Mouse (Mus musculus): ENCODE results near the gene 9530077C05Rik.

The 9530077C05Rik gene

DNA sequence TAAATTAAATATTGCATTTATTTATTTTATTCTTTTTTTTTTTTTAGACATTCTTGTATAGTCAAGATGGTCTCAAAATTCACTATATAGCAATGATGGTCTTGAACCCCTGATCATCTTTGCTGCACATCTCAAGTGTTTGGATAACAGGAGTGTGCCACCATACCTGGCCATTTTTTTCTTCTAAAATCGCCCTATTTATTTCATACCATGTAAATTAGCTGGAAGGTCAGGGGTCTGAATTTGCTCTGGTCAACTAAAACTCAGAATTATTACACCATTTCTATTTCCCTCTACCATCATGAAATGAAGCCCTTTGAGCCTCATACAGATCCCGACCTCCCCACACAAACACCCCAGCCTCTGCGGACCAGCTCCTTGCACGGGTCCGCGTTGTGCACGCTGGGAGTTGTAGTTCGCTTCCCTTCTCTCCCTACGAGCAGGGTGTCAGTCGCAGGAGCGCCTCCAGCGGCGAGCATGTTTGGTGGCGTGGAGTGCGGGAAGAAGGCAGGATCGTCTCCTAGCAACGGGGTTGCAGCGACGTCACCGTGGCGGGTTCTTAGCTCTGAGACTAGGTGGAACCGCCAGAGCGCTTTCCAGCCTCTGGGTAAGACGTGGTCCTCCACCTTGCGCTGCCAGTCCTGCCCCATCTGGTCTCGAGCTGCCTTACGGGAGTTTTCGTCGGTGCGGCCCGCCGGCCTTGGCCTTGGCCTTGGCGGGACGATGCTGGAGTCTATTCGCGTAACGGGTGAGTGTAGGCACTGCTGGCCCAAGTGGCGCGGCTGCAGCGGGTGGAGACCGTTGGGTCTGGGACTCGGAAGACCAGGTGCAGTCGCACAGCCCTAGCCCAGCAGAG, at the start of gene 9530077C05Rik:
TSS of gene 9530077C05Rik (plus strand) at position 512 of the 856 bp plus-strand sequence.
- ChIA-PET POLR2A (interaction anchor here in 3 of 4 experiments (0.5 to 6.1 kb wide), 65 partner anchors 9 to 1057 kb away, joined by 3 to 54 read pairs (median 4); partner anchors contain the start of genes Anln (in 3 of the 3), Zfp599 (in 3 of the 3), Bbs9 (in 2 of the 3) and Ccdc159 (in 1 of the 3)), CTCF (interaction anchor here (0.5 to 4.3 kb wide), 49 partner anchors 9 to 1860 kb away, joined by 3 to 19 read pairs (median 4); partner anchors contain the start of genes Anln (in 3 of the 4), Bbs9 (in 1 of the 4), Ccdc159 (in 1 of the 4) and Pigyl (in 1 of the 4))

DNA sequence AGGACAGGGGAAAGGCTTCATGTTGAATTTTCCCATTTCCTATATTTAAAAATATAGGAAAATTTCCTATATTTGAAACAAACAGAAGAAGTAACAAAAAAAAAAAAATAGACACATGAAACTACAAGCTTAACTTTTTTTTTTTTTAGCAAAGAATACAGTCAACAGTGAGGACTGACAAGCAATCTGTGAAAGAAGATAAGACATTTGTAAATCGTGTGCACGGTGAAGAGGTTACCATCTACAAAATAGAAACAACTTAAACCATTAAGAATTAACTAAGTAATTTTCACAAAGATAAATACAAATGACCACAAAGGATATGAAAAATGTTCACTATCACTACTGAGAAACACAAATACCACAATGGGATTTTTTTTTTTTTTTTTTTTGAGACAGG, 45.1 kb upstream of the 9530077C05Rik start:
- POLR2A ChIA-PET, result interaction anchor here in 2 of 4 experiments (0.6 to 1.2 kb wide), 5 partner anchors 11 to 148 kb away, joined by 3 to 5 read pairs (median 3); no protein-coding TSS in a partner anchor
- CTCF ChIA-PET, result no interaction called here

DNA sequence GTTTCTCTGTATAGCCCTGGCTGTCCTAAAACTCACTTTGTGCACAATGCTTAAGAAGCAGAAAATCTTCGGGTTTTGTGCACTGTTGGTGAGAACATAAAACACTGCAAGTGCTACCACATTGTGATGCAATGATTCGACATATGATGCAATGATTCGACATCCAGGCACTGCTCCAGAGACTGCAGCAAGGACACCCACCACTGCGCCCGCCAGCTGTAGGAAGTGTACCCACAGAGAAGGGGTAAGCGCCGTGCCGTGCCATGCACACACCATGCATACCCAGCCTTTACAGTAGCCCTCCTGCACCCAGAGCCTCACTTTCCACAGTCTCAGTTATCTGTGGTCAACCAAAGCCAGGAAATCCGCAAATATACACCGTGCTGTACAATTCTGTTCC, 44.7 kb upstream of the 9530077C05Rik start:
- ChIA-PET CTCF (no interaction called here), POLR2A (interaction anchor here in 2 of 4 experiments (0.7 to 1.1 kb wide), 3 partner anchors 12 to 19 kb away, joined by 3 to 5 read pairs (median 3); no protein-coding TSS in a partner anchor)

DNA sequence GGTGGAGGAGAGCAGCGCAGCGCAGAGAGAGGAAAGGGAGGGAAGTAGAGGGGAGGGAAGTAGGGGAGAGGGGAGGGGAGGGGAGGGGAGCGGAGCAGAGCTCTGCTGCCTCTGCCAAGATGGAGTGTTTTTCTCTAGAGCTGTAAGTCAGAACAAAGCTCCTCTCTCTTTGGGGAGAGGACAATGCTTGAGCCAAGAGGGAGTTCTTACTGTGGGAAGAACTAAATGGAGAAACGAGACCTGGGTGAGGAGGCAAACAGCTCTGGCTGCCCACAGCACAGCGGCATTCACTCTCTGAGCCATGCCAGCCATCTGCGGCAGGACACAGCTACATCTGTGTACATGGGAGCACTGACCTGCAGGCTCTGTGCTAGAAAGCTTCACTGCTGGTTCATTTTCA, 43.3 kb upstream of the 9530077C05Rik start:
- ChIA-PET POLR2A (interaction anchor here (0.7 to 5.7 kb wide), 12 partner anchors 8 to 46 kb away, joined by 3 to 31 read pairs (median 4); partner anchors contain the start of gene Anln (in 3 of the 4)), CTCF (no interaction called here)

DNA sequence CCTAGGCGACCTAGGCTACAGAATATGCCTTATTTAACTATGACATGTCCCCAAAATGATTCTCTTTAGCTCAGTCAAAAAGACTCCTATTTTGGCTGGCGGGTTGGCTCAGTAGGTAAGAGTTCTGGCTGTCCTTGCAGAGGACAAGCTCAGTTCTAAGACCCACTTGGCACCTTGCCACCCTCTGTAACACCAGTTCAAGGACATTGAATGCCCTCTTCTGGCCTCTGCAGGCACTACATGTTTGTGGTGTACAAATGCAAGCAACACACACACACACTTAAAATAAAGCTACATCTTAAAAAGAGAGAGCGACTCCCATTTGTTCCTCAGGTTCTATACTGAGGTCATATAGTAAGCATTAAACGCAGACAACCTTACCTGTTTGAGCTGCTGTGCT, 38.6 kb upstream of the 9530077C05Rik start:
- CTCF ChIA-PET, result interaction anchor here (0.6 to 2.0 kb wide), 17 partner anchors 10 to 229 kb away, joined by 3 to 7 read pairs (median 3); partner anchors contain the start of genes Anln (in 2 of the 4), 9530077C05Rik (in 1 of the 4) and Zfp599 (in 1 of the 4)
- POLR2A ChIA-PET, result interaction anchor here in 3 of 4 experiments (0.6 to 6.8 kb wide), 21 partner anchors 9 to 548 kb away, joined by 3 to 42 read pairs (median 3); partner anchors contain the start of genes 9530077C05Rik (in 2 of the 3), Anln (in 2 of the 3) and Zfp599 (in 1 of the 3)

DNA sequence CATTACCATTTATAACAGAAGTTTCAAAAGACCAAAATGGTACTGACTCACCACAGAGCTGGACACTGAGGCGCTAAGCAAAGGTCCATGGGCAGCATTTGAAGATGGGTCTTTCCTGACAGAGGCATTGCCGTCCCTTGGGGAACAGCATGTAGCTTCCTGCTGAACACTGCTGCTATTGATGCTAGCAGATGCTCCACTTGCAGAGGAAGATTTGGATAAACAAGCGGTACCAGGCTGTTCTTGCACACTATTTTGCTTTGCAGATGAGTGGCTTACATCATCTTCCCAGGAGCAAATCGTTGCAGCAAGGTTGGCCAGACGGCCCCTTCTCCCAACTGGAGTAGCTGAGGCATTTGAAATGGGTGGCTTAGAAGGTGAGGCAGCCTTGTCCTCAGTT, 35.2 kb upstream of the 9530077C05Rik start:
- POLR2A ChIA-PET, result interaction anchor here in 3 of 4 experiments (0.6 to 6.8 kb wide), 12 partner anchors 8 to 220 kb away, joined by 3 to 42 read pairs (median 4); partner anchors contain the start of genes Anln (in 2 of the 3) and 9530077C05Rik (in 1 of the 3)
- CTCF ChIA-PET, result interaction anchor here in 1 of 4 experiments (0.5 kb wide), 1 partner anchor 210 kb away, joined by 6 read pairs; no protein-coding TSS in a partner anchor

DNA sequence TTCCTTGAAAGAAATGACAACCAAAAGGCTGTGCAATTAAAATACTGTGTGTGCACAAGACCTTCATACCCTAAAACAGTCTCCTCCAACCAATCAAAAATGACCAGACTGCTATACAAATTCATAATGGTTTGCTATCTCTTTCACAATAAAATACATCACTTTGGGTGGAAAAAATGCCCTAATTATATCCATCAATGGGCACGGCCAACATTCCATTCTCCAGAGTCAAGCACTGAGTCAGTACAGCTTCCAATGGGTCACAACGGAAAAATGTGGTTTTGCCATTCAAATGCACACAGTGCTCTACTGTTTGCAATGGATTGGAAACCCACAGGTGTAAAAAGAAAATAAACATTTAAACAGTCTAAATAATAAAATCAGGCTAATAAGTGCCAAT, 25.4 kb upstream of the 9530077C05Rik start:
- POLR2A ChIA-PET, result interaction anchor here in 2 of 4 experiments (0.6 to 1.3 kb wide), 4 partner anchors 9 to 170 kb away, joined by 3 to 4 read pairs (median 3); partner anchors contain the start of gene Zfp810 (in 1 of the 2)
- CTCF ChIA-PET, result interaction anchor here in 2 of 4 experiments (1.4 kb wide), 2 partner anchors 23 to 25 kb away, joined by 4 to 7 read pairs; partner anchors contain the start of gene 9530077C05Rik (in 1 of the 2)

DNA sequence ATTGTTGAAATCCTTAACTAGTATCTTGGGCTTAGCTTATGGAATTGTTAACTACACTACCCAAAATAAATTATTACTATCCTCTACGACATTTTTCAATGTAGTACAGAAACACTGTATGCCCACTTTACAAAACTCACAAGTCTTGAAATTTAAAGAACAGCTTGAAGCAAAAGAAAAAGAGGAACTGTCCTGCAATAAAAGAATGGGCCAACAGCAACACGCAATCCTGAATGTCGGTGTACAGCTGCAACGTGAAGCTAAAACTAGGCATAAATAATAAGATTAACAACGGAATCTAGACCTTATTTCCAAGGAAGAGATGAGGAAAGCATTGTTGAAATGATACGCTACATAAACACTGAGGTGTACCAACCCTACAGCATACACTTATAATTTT, 23.4 kb upstream of the 9530077C05Rik start:
- CTCF ChIA-PET, result interaction anchor here in 3 of 4 experiments (1.2 to 2.6 kb wide), 4 partner anchors 23 to 232 kb away, joined by 4 to 11 read pairs (median 6); partner anchors contain the start of genes 9530077C05Rik (in 3 of the 3) and Pigyl (in 1 of the 3)
- POLR2A ChIA-PET, result interaction anchor here (0.7 to 5.4 kb wide), 40 partner anchors 8 to 776 kb away, joined by 3 to 54 read pairs (median 10); partner anchors contain the start of genes 9530077C05Rik (in 2 of the 4), Zfp599 (in 2 of the 4), Ccdc159 (in 1 of the 4) and Pigyl (in 1 of the 4)

DNA sequence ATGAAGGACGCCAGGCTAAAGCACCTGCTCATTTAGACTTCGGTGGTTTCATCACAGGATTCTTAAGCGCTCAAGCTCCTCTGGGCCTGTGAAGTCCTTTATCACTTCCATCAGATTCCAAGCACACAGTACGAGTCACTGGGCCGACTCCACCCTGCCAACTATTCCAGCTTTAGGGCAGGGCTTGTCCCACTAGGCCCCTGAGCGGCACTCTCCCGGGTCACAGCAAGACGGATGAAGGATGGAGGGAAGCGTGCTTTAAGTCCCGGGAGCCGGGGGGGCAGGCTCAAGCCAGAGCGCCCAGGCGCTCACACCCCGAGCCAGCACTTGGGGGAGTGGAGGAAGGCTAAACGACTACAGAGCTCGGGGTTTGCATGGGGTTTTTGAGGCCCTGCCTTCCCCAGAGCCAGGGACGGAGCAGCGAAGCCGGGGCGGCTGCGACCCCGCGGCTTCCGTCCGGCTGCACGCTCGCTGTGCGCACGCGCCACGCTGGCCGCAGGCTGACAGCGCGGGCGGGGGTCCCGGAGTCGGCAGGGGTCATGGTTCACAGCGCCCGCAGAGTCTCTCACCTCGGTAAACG, 22.8 kb upstream of the 9530077C05Rik start:
- ChIA-PET CTCF (interaction anchor here (0.6 to 2.6 kb wide), 10 partner anchors 10 to 233 kb away, joined by 3 to 11 read pairs (median 4); partner anchors contain the start of genes 9530077C05Rik (in 3 of the 4) and Pigyl (in 1 of the 4)), POLR2A (interaction anchor here (0.6 to 5.4 kb wide), 65 partner anchors 9 to 776 kb away, joined by 3 to 54 read pairs (median 5); partner anchors contain the start of genes 9530077C05Rik (in 3 of the 4), Zfp599 (in 3 of the 4), Zfp809 (in 3 of the 4) and Bbs9 (in 1 of the 4))

DNA sequence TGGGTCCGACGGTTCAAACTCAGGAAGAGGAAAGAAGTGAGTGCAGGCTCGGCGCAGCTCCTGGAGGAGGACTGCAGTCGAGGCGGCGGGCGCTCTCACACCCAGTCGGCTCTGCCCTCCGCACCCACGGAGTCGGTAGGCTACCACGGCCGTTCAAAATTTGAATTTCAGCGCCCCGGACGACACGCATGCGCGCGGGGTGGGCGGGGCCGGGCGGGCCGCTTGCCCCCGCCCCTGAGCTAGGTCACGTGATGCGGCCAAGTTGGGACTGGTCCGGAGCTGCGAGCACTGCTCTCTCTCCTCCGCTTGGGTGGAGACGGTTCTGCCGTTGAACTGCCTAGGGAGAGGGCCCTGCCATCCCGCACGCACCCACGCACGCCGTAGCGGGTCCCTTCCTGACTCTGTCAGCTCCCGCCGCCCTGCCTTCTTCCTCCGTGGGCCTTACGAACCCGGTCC, 22.3 kb upstream of the 9530077C05Rik start, which contains the start of gene Anln:
TSS of gene Anln (minus strand) at position 168 of the 456 bp plus-strand sequence.
- CTCF ChIA-PET, result interaction anchor here (0.5 to 2.6 kb wide), 12 partner anchors 9 to 245 kb away, joined by 3 to 11 read pairs (median 4); partner anchors contain the start of genes 9530077C05Rik (in 3 of the 4) and Pigyl (in 1 of the 4)

DNA sequence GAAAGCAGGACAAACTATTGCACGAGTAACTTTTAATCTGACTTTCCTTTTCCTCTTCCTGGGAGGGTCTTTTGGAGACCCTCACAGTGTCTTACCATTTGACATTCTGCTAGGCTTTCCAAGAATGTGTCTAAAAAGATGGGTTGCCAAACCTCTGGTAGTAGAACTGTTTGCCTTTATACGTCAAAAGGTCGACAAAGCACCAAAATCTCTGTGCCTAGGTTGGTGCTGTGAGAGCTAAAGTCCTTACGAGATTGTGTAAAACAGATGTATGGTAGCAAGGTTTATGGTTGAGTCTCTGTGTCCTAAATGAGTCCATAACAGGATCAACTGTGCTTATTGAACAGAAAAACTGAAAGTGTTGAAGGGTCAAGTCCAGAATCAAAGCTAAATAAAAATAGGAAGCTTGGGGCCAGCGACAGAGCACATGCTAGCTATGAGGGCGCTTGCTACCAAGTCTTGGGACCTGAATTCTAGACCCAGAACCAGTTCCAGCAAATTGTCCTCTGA, 21.5 kb upstream of the 9530077C05Rik start:
- CTCF ChIA-PET, result interaction anchor here (0.5 to 2.6 kb wide), 11 partner anchors 8 to 245 kb away, joined by 3 to 18 read pairs (median 6); partner anchors contain the start of genes 9530077C05Rik (in 2 of the 4) and Pigyl (in 1 of the 4)
- POLR2A ChIA-PET, result interaction anchor here in 3 of 4 experiments (0.5 to 5.4 kb wide), 74 partner anchors 7 to 1013 kb away, joined by 3 to 54 read pairs (median 5); partner anchors contain the start of genes 9530077C05Rik (in 3 of the 3), Zfp599 (in 3 of the 3), Zfp809 (in 3 of the 3) and Pigyl (in 2 of the 3)

More for the DNA sequence above, 22.3 kb upstream of the 9530077C05Rik start, which contains the start of gene Anln:
- POLR2A ChIA-PET, result interaction anchor here (0.5 to 5.4 kb wide), 73 partner anchors 8 to 830 kb away, joined by 3 to 54 read pairs (median 5); partner anchors contain the start of genes 9530077C05Rik (in 3 of the 4), Zfp599 (in 3 of the 4), Zfp809 (in 3 of the 4) and Pigyl (in 2 of the 4)

DNA sequence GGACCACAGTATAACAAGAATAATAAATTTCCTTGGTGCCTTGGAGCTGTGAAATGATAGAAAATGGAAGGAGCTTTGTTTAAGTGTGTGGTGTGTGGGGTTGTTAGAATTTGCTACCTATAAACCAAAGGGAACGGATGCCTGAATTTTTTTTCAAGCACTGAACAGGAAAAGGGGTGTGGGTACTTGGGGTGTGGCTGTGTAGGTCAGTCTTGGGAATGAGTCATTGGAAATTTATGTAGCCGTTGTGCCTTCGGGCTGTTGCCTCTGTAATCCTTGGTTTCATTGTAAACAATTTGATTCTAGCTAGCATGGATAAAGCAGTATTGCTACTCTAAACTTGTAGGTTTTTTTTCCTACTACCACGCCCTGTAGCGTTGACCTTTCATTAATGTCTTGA, 20.9 kb upstream of the 9530077C05Rik start:
- CTCF ChIA-PET, result interaction anchor here (0.6 to 2.6 kb wide), 8 partner anchors 13 to 655 kb away, joined by 3 to 18 read pairs (median 6); partner anchors contain the start of genes 9530077C05Rik (in 2 of the 4) and Pigyl (in 1 of the 4)
- POLR2A ChIA-PET, result interaction anchor here in 3 of 4 experiments (0.6 to 5.4 kb wide), 39 partner anchors 8 to 1012 kb away, joined by 3 to 54 read pairs (median 6); partner anchors contain the start of genes 9530077C05Rik (in 3 of the 3), Ccdc159 (in 1 of the 3), Pigyl (in 1 of the 3) and Tmem205 (in 1 of the 3)

DNA sequence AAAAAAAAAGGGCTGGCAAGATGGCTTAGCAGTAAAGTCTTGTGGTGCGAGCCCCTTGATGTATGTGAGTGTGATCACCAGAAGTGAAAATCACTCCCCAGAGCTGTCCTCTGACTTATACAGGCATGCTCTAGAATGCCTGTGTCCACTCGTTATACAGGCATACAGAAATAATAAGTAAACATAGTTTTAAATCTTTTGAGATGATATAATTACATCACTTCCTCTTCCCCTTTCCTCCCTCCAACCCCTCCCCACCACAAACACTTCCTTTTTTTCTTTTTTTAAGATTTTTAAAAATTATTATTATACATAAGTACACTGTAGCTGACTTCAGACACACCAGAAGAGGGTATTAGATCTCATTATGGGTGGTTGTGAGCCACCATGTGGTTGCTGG, 16.6 kb upstream of the 9530077C05Rik start:
- ChIA-PET POLR2A (interaction anchor here in 2 of 4 experiments (0.7 to 2.5 kb wide), 2 partner anchors 15 to 165 kb away, joined by 5 to 8 read pairs; no protein-coding TSS in a partner anchor), CTCF (interaction anchor here in 1 of 4 experiments (0.5 kb wide), 1 partner anchor 15 kb away, joined by 3 read pairs; no protein-coding TSS in a partner anchor)

DNA sequence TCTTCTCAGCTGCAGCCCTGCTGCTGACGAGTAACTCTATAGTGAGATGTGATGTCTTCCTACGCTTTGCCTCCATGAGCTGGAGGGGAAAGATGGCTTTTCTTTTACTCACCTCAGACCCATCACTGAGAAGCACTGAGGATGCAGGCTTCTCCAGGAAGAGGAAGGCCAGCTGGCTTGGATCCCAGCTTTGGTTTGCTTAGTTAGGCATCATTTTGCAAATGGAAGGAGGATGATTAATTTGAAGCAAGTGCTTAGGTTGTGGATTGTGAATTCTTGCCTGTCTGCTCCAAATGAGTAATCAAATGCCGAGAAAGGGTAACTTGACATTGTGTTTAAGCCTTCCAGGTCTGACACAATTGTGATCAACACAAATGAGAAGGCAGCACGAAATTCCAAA, 12.3 kb upstream of the 9530077C05Rik start:
- CTCF ChIA-PET, result interaction anchor here in 3 of 4 experiments (0.5 to 3.0 kb wide), 4 partner anchors 10 to 14 kb away, joined by 3 to 17 read pairs (median 3); partner anchors contain the start of genes 9530077C05Rik (in 1 of the 3) and Anln (in 1 of the 3)
- POLR2A ChIA-PET, result interaction anchor here in 3 of 4 experiments (0.6 to 3.7 kb wide), 13 partner anchors 10 to 211 kb away, joined by 3 to 44 read pairs (median 5); partner anchors contain the start of genes Anln (in 3 of the 3), 9530077C05Rik (in 2 of the 3) and Zfp872 (in 1 of the 3)

DNA sequence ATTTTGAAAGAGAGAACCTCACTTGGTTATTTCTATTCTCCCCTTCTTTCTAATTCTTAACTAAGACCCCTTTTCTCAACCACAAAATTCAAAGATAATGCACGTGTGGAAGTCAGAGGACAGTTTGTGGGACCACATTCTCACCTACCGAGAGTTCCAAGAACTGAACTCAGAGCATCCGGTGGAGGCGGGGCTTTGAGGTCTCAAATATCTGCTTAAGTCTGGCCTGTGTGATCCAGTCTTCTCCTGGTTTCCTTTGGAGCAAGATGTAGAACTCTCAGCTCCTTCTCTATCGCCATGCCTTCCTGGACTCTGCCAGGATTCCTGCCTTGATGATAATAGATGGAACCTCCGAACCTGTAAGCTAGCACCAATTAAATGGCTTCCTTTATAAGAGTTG, 9.3 kb upstream of the 9530077C05Rik start:
- ChIA-PET POLR2A (interaction anchor here in 2 of 4 experiments (0.7 to 3.3 kb wide), 4 partner anchors 9 to 419 kb away, joined by 3 to 21 read pairs (median 4); partner anchors contain the start of genes Anln (in 2 of the 2) and 9530077C05Rik (in 1 of the 2)), CTCF (interaction anchor here in 1 of 4 experiments (1.9 kb wide), 1 partner anchor 9 kb away, joined by 10 read pairs; the partner anchor contains the start of gene 9530077C05Rik)

DNA sequence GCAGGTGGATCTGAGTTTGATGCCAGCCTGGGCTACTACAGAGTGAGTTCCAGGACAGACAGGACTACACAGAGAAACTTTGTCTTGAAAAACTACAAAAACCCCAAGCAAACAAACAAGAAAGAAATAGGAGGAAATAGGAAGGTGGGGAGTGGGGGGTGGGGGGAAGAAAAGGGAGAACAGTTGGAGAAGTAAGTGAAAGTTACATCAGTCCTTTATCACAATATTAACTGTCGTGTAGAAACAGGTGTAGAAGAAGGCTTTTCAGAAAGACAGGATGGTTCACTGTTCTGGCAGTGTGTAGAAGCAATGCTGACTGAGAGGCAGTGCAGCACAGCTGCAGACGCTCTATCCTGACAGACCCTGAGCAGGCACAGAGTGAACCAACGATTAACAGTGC, 8.3 kb upstream of the 9530077C05Rik start:
- ChIA-PET POLR2A (interaction anchor here in 2 of 4 experiments (0.7 to 3.3 kb wide), 3 partner anchors 13 to 420 kb away, joined by 3 to 21 read pairs (median 10); partner anchors contain the start of gene Anln (in 2 of the 2)), CTCF (no interaction called here)

All from embryonic stem cell, embryonic (primary cell).